Mouse (Mus musculus): ENCODE measurements around the gene Rbm15b. TPM values are rescaled to one million over a fixed set of nuclear protein-coding genes. Genes with fewer than 3 reads are reported as not detected.

Rbm15b gene
- total RNA-seq (2017), result 20.0 and 22.8 TPM in 2 replicates

DNA sequence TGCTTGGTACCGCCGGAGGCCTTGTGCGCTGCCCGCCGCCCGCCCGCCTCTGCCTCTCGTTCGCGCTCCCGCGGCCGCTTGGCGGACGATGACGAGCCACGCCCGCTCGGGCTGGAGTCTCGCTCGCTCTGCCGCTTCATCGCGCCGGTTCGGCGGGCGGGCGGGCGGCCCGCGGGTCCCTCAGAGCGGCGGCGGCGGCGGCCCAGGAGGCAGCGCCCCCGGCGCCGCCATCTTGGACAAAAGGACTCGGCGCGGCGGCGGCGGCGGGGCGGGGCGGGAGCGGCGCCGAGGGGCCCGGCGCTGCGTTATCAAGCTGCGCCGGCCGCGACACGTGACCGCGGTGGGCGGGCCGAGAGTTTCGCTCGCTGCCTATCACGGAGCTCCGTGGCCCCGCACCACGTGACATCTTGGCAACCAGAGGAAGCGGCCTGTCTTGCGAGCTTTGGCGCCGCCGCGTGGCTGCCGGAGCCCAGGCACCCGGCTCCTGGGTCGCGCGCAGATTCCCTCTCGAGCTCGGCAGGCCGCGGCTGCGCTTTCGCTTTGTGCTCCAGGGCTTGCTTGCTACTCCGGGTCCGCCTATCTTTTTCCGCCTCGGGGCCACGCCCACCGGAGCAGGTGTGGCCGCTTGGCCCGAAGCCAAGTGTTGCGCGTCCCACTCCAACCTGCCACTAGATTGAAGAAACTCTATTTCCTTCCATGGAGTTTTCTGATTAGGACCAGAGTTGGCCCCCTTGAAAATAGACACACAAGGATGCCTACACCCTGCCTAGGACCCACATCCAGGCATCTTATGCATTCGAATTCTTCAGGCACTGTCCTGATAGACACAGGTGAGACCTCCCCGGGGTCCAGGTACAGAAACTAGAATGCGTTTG is at the start of gene Rbm15b:
Gene Rbm15b, minus strand, starts transcription at position 601 of the 875 bp plus-strand sequence.
- peak; percentile 65 for ATAC-seq (ENCODE audit: extremely low read depth, insufficient number of reproducible peaks, low FRiP score, poor library complexity, severe bottlenecking)

GRCm38 (mm10) chr9:106934998-106935397 is 47.8 kb upstream of the Rbm15b start:
- ATAC-seq (ENCODE audit: extremely low read depth, insufficient number of reproducible peaks, low FRiP score, poor library complexity, severe bottlenecking), result no peak

GRCm38 (mm10) chr9:106914878-106915277 is 27.6 kb upstream of the Rbm15b start:
- no peak for ATAC-seq (ENCODE audit: extremely low read depth, insufficient number of reproducible peaks, low FRiP score, poor library complexity, severe bottlenecking)

GRCm38 (mm10) chr9:106913759-106914158 is 26.5 kb upstream of the Rbm15b start:
- ATAC-seq (ENCODE audit: extremely low read depth, insufficient number of reproducible peaks, low FRiP score, poor library complexity, severe bottlenecking), result no peak

DNA sequence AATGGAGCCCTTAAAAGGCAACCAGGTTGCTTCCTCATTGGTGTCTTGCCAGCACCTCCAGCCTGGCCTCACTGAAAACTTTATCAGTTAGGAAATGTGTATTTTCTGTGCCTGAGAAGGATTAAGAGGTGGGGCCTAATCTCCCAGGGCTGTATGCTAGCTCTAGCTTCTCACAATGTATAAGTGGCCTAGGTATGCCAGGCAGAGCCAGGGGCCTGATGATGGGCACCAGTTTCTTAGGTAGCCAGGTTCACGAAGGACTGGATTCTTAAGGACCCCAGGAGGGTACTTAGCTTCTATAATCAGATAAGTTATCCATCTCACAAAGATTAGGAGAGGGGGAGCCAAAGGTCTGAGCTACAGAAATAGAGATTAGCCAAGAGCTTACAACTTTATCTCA is 24.4 kb upstream of the Rbm15b start:
- ATAC-seq (ENCODE audit: extremely low read depth, insufficient number of reproducible peaks, low FRiP score, poor library complexity, severe bottlenecking), result no peak

GRCm38 (mm10) chr9:106908715-106909114 is 21.5 kb upstream of the Rbm15b start:
- ATAC-seq (ENCODE audit: extremely low read depth, insufficient number of reproducible peaks, low FRiP score, poor library complexity, severe bottlenecking), result no peak

DNA sequence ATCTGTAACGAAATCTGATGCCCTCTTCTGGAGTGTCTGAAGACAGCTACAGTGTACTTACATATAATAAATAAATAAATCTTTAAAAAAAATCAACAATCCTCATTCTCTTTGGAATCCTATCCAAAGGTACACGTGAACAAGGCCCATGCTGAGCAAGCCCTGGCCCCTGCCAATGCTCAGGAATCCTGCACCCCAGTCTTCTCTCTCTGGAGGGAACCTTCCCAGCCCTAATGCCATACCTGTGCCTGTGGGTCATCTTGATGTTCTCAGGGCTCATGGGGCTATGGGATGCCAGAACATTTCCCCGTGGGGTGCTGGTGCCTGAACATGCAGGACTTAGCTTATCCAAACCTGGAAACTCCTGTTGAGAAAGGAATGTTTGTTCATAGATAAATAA is 20.9 kb upstream of the Rbm15b start:
- ATAC-seq (ENCODE audit: extremely low read depth, insufficient number of reproducible peaks, low FRiP score, poor library complexity, severe bottlenecking), result no peak

GRCm38 (mm10) chr9:106906597-106906996 is 19.4 kb upstream of the Rbm15b start:
- no peak for ATAC-seq (ENCODE audit: extremely low read depth, insufficient number of reproducible peaks, low FRiP score, poor library complexity, severe bottlenecking)

DNA sequence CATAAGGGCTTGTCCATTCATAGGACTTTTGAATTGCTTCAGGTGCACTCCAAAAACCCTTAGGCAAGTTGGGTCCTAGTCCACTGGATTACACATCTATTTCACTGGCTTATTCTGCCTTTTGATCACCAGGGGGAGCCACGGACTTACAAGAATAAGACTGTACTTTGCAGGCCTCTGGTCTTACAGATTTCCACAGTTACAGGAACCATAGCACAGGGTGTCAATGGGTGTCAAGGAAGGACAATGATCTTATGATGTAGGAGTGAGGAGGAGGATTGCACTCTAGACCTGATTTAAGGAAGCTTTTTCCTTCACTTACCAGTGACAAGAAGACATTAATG is 16.5 kb upstream of the Rbm15b start:
- 0 out of 2 replicates have a peak, but pooled peaks have one; percentile 23 for ATAC-seq (ENCODE audit: extremely low read depth, insufficient number of reproducible peaks, low FRiP score, poor library complexity, severe bottlenecking)

DNA sequence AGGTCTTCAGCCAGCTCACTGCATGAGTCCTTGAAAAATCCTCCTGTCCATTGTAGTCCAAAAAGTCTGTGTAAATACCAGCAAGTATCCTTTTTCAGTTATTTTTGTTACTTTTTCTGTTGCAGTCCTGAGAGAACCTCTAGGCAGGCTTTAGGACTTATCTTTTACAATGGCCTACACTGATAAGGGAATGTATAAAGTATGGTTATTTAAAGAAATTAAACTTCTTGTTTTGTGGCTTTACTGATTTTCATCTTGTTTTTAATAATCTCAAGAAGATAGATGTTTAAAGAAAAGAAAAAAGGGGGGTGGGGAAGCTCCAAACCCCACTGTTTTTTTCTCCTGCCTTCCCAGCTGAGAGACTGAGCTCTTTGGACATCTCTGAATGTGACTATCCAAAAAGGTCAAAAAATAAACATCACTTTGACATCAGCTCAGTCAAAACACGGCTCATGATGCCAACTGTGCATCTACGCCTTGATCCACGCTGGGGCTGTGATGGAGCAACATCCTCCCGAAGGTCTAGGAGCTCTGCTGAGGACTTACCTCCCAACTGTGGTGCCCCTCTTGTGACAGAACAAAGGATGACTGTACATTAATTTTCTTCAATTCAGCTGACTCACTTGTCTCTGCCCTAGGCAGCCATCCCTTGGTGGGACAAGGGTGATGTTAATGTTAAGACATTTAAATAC is 16.0 kb upstream of the Rbm15b start:
- ATAC-seq (ENCODE audit: extremely low read depth, insufficient number of reproducible peaks, low FRiP score, poor library complexity, severe bottlenecking), result no peak

DNA sequence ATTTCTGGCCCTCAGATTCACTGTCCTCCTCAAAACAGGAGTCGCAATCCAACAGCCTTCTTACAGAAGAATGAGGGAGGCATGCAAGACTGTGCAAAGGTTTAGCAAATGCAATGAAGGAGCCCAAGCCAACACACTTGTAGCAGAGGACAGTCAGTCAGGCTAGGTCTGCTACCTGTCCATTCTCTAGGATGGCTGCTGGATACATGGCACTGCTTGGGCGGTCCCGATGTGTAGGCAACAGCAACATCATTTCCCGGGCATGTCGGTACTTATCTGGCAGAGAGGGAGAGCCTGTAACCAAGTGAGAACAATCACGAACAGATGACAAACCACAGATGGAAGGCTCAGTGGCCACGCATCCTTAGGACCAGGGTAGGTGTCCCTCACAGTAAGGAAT is 14.4 kb upstream of the Rbm15b start:
- ATAC-seq (ENCODE audit: extremely low read depth, insufficient number of reproducible peaks, low FRiP score, poor library complexity, severe bottlenecking), result no peak

DNA sequence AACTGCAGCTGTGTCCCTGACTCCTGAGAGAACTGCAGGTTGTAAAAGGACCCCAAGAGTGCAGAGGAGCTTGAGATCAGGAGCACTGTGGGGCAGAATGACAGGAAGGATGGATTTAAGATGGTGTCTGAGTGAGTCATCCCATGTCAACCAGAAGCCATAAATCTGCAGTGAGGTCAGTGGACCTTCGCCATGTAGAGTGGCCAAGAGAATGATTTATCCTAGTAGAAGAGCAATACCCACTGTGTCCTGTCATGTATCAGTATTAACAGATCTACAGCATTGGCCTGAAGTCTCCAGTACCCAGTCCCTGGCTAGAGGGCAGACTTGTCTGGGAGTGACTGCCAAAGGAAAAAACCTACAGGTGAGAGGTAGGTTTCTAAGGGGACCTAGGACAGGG is 11.7 kb upstream of the Rbm15b start:
- no peak for ATAC-seq (ENCODE audit: extremely low read depth, insufficient number of reproducible peaks, low FRiP score, poor library complexity, severe bottlenecking)

GRCm38 (mm10) chr9:106893327-106893726 is 6.1 kb upstream of the Rbm15b start:
- ATAC-seq (ENCODE audit: extremely low read depth, insufficient number of reproducible peaks, low FRiP score, poor library complexity, severe bottlenecking), result no peak

GRCm38 (mm10) chr9:106892552-106892875 is 5.3 kb upstream of the Rbm15b start:
- ATAC-seq (ENCODE audit: extremely low read depth, insufficient number of reproducible peaks, low FRiP score, poor library complexity, severe bottlenecking), result no peak

DNA sequence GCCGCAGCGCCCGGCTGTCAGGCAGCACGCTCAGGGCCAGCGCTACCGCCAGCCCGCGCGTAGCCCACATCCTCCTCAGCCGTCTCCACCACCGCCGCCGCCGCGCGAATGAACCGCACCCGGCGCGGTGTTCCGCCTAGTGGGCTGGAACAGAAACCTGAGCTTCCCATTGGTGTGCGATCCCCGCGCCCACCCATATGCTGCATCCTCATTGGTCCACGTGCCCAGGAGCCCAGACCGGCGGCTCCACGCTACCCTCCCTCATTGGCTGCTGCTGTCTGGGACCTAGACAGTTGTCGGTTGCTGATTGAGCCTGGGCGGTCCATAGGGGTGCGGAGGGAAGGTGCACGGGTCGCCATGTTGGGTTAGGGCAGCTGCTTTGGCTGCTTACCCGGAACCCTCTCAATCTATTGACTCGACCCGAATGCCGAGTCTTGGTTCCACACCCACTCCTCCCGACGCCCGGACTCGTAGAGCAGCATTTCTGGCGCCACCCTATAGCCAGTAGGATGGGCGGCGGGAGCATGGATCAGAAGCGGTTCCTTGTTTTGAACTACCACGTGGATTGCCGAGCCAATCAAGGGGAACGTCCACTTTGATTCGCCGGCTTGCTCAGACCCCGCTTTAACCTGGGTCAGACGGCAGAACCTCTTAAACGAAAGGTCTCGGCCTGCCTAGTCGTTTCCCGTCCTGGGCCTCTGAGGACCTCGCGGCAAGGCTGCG is 4.8 kb upstream of the Rbm15b start, which contains the start of gene Manf:
Gene Manf, minus strand, starts transcription at position 151 of the 723 bp plus-strand sequence.
- peak; percentile 91 for ATAC-seq (ENCODE audit: extremely low read depth, insufficient number of reproducible peaks, low FRiP score, poor library complexity, severe bottlenecking)

DNA sequence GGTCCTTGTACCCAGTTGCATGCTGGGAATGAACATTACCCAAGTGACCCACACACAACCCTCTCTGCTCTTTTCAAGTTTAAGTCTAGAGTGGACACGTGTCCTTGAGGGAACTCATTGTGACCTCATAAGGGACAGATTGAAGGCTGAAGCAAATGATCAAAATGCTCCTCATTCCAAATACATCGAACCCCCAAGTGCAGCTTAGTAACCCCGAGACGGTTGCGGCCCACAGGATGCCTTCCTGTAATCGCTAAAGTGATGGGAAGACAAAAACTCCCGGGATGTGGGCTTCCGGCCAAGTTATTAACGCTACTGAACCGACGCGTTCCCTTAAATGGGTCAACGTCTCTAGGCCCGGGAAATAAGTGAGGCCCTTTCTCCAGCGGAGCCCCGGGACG is 4.1 kb upstream of the Rbm15b start:
- no peak for ATAC-seq (ENCODE audit: extremely low read depth, insufficient number of reproducible peaks, low FRiP score, poor library complexity, severe bottlenecking)

DNA sequence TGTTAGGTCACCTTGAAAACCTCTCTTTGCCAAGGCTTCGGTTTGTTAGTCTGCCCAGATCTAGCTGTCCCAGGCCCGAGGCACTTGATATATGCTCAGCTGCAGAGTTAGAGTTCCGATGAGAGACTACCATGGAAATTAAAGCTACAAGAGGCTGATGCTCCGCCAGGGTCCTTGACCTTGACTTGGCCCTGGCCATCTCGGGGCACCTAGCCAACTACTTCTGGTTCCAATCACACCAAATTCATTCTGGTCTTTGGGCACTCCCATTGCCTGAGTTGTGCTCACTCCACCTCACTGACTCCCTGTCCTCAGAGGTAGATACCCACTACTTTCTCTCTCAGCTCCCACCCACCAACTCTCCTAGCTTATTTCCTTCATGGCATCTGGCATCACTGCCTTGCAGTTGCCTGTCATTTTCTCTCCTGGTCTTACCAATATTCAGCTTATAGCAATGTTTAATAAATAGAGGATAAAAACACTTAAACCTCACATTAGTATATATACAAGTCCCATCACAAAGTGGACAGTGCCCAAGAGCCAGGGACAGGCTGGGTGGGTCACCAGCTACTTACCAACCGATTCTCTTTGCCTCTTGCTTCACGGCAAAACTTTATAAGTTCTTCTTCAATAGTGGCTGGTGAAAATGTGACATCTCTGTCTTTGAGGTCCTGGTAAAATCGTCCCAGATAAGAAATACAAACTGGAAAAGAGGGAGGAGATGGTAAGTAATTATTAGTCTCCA is 3.4 kb upstream of the Rbm15b start:
- no peak for ATAC-seq (ENCODE audit: extremely low read depth, insufficient number of reproducible peaks, low FRiP score, poor library complexity, severe bottlenecking)

- no peak for ATAC-seq (ENCODE audit: extremely low read depth, insufficient number of reproducible peaks, low FRiP score, poor library complexity, severe bottlenecking)
These were observed 2.1 kb upstream of the Rbm15b start for GRCm38 (mm10) chr9:106889321-106889720.

GRCm38 (mm10) chr9:106888346-106888745 is 1.1 kb upstream of the Rbm15b start:
- no peak for ATAC-seq (ENCODE audit: extremely low read depth, insufficient number of reproducible peaks, low FRiP score, poor library complexity, severe bottlenecking)

Measured in neutrophil, adult 5-6 weeks (primary cell).